Mouse (Mus musculus): ENCODE results near the gene Dgkz. TPM values are rescaled to one million over a fixed set of nuclear protein-coding genes. Genes with fewer than 3 reads are reported as not detected.

Gene Dgkz
- total RNA-seq, 4 experiments from 2014 or later: 414 to 471 (median 424) TPM

GRCm38 (mm10) chr2:91939303-91939935, 36.2 kb downstream of the Dgkz start:
- peak in 1 of 2 experiments; percentile 55 for DNase-seq (ENCODE audit: low spot score in 2 of 2)

DNA sequence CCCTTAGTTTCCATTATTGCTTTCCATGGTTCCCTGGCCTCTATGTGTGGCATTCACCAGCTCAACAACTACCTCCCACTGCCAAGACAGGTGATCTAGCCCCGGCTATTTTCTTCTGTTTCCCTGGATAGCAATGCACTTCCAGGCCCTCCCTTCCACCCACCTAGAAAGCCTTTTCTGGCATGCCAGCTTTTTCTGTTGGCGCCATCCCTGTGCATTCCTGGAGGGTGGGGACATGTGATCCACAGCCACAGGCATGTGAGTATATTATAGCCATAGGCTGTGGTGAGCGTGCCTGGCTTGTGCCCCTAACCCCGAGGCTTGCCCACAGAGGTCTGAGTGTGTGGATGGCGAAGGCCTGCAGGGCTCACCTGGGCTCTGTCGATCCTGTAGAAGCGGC, 39.5 kb downstream of the Dgkz start:
- DNase-seq (ENCODE audit: low spot score in 2 of 2): peak in 1 of 2 experiments; percentile 85

- no peak for DNase-seq (ENCODE audit: low spot score in 2 of 2)
Observed at GRCm38 (mm10) chr2:91934826-91935525, 40.7 kb downstream of the Dgkz start.

GRCm38 (mm10) chr2:91934016-91934415, 41.6 kb downstream of the Dgkz start:
- no peak for DNase-seq (ENCODE audit: low spot score in 2 of 2)

GRCm38 (mm10) chr2:91933471-91933870, 42.2 kb downstream of the Dgkz start:
- no peak for DNase-seq (ENCODE audit: low spot score in 2 of 2)

GRCm38 (mm10) chr2:91932737-91933350, 42.8 kb downstream of the Dgkz start:
- DNase-seq (ENCODE audit: low spot score in 2 of 2): no peak

- no peak for DNase-seq (ENCODE audit: low spot score in 2 of 2)
Observed at GRCm38 (mm10) chr2:91932160-91932711, 43.4 kb downstream of the Dgkz start, which contains the start of gene Mdk. Gene Mdk (minus strand): TSS chr2:91932297.

DNA sequence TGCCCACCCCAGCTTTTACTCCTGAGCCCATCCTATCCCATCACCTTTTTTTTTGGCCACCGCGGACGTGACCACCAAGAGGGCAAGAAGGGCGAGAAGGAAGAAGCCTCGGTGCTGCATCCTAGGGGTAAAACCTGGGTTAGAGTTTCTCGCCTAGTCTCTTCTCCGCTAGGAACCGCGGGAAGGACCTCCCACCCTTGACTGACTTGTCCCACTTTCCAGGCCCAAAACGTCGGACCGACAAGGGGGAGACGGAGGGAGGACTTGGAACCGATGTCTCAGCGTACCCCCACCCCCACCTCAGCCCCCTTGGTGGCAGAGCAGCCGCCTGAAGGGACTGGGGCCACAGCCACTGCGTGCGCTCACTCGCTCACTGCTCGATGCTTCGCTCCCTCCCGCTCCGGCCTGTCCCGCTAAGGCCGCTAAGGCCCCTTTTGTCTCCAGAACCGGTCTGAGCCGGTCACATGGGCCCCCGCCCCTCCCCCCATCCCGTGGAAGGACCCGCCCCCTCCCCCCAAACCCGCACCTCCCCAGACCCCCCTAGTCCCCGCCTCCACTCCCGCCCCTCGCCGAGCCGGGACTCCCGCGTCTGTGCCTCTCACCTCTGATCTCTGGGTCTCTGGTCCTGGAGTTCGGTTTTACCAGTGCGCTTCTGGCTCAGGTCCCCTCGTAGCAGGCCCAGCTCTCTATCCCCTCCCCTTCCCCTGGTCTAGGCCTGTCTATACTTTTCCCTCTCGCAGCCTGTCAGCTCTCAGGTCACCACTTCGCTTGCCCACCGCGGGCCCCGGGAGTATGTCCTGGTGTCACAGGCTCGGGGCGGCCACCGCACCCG, 44.1 kb downstream of the Dgkz start:
- no peak for DNase-seq (ENCODE audit: low spot score in 2 of 2)

DNA sequence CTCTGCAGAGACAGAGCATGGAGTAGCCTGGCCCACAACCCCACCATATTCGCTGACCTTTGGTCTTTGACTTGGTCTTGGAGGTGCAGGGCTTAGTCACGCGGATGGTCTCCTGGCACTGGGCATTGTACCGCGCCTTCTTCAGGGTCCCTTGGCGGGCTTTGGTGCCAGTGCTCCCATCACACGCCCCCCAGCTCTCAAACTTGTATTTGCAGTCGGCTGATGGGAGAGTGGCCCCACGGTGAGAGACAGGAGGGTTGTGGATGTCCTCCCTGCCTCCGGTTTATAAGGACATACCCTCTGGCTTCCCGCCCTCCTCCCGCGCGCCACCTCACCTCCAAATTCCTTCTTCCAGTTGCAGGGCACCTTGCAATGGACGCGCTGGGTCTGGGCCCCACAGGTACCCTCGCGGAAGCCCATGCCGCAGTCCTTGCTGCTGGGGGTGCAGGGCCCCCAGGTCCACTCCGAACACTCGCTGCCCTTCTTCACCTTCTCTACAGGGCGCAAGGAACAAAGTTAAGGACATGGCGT, 44.8 kb downstream of the Dgkz start:
- DNase-seq (ENCODE audit: low spot score in 2 of 2): no peak

- no peak for DNase-seq (ENCODE audit: low spot score in 2 of 2)
Observed at GRCm38 (mm10) chr2:91929936-91930335, 45.7 kb downstream of the Dgkz start.

DNA sequence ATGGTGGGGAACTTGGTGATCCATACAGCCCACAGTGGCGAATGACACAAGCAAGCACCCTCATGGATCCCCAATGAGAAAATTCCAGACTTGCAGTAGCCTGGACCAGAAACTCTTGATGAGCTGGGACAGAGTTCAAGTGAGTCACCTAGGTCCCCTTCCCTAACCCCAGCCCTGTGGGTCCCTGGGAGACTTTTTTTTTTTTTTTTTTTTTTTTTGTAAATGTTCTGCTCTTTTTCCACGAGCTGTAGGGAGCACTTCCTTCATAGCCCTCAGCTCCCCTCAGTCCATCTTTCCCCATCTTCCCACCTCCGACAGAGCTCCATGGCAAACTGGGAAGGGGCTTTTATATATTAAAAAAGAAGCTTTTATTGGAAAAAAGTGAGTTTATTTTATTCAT, 46.2 kb downstream of the Dgkz start:
- DNase-seq (ENCODE audit: low spot score in 2 of 2): no peak

DNA sequence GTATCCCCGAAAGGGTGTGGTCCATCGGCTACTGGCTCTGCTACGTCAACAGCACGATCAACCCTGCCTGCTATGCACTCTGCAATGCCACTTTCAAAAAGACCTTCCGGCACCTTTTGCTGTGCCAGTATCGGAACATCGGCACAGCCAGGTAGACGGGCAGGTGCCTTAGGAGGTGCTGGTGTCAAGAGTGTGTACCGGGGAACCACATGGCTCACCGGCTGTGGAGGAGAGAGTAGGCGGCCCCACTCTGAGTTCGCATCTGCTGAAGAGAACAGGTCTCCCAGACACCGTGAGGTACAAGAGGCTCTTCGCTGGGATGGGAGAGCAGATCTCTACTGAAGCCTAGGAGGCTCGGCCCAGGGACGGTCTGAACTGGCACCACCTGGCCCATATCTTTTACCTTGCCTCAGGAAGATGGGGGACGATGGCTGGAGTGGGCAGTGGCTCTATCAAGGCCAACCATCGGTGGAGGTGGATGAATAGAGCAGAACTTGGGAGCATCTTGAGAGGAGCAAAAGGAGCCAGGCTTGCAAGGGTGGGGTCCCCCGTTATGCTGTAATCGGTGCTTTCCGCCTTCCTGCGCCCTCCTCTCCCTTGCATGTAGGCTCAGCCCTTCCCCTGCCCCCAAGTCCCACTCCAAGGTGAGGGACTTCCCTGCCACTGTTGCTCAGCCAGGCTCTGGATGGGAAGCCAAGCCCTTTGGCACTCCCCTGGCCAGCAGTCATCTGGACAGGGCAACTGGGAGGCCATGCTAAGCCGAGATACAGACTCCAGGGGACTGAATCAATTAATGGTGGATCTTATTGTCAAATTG, 46.9 kb downstream of the Dgkz start:
- DNase-seq (ENCODE audit: low spot score in 2 of 2): peak in 1 of 2 experiments; percentile 46

GRCm38 (mm10) chr2:91927826-91928533, 47.7 kb downstream of the Dgkz start:
- DNase-seq (ENCODE audit: low spot score in 2 of 2): peak in 1 of 2 experiments; percentile 68

- DNase-seq (ENCODE audit: low spot score in 2 of 2): no peak
Observed at GRCm38 (mm10) chr2:91926949-91927348, 48.7 kb downstream of the Dgkz start, which contains the start of gene Chrm4. Gene Chrm4 (plus strand): TSS chr2:91927249.

DNA sequence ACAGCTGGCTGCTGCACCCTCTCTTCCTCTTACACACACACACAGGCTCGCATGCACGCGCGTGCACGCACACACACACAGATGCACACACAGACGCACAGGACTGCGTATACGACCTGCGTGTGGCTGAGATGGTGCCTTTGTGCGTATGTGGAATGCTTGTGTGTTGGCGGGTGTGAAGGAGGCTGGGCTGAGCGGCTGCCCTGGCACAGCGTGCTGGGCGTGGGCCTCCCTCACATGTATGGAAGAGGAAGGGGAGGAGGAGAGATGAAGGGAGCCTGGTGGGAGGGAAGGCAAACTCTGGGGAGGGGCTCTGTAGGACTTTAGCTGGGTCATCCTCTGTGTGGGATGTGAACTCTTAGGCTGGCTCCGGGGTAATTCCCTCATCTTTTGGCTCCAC, 50.2 kb downstream of the Dgkz start:
- peak; percentile 47 to 85 for DNase-seq (ENCODE audit: low spot score in 2 of 2)

DNA sequence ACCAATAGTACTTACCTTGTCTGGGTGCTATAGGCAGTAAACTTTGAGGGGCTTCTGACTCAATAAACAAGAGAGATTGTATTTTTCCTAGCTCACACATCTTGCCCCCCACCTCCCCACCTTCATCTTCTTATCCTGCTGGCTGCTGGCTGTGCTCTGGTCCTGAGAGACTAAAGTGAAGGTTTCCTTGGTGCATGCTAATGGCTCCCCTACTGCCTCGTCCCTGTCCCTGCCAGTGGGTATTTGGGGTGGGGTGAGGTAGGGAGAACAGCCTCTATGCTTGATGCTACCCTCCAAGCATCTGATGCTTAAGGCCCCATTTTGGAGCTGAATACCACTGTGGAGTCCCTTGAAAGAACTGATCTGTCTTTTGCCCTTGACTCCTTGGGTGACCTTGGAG, 50.9 kb downstream of the Dgkz start:
- DNase-seq (ENCODE audit: low spot score in 2 of 2): no peak

- DNase-seq (ENCODE audit: low spot score in 2 of 2): no peak
Observed at GRCm38 (mm10) chr2:91923415-91924337, 52.0 kb downstream of the Dgkz start.
